Mouse (Mus musculus) bone marrow macrophage, adult 2 months (primary cell): ENCODE results near the gene Rbms1.

ENCODE experiments used
- CTCF ChIP-seq: IDR thresholded peaks from 2 replicates; pipeline ENCODE4 v1.5.1; 2012; ENCODE audit warnings: low read depth, mild to moderate bottlenecking, low read length, moderate library complexity
- POLR2A ChIP-seq: IDR thresholded peaks from 2 replicates; pipeline ENCODE4 v1.6.1; 2012; ENCODE audit warnings: mild to moderate bottlenecking, low read depth, low read length, borderline replicate concordance

DNA sequence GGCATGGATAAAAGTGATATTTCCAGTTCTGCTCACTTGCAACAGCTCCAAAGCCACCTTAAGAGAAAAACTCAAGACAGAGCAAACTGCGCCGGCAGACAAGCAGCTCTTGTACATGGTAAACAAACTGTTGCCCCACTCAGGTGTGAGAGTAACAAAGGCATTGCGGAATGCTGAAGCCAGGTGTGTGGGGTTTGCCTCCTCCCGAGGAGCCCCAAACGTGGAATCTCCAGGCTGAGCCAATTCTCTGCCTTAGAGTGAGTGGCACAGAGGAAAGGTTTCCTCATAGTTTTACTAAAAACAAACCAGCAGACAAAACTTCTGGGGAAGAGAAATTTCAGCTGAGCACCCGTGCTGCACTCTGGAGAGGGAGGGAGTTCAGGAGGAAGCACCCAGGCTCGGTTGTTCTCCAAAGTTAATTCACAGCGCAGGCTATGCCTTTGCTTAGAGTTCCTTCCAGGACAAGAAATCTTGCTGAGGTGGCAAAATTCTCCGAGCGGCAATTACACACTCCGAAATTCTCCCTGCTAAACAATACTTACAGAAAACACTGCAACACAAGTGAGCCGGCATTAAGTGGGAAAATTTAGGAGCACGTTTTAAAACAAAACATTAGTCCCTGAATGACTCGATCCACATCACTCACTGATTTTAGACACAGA is 111.8 kb downstream of the Rbms1 start:
- TF ChIP-seq CTCF (no peak), POLR2A (no peak)
